Mouse (Mus musculus): ENCODE measurements around the gene Psmd11.
"Not testable (repeated sequence)": the region's sequence is repeated elsewhere in the genome, so short reads cannot be mapped to it uniquely, and the experiment has no call there.

The Psmd11 gene

GRCm38 (mm10) chr11:80428381-80429008, at the start of gene Psmd11:
Gene Psmd11 (plus strand): TSS chr11:80428615.
- DNase-seq: peak; percentile 97

GRCm38 (mm10) chr11:80379184-80379583, 49.2 kb upstream of the Psmd11 start:
- not testable (repeated sequence) for DNase-seq

GRCm38 (mm10) chr11:80382626-80383018, 45.8 kb upstream of the Psmd11 start:
- DNase-seq: no peak

GRCm38 (mm10) chr11:80383019-80383625, 45.3 kb upstream of the Psmd11 start, which contains the start of gene Zfp207:
Gene Zfp207 (plus strand): TSS chr11:80383279.
- peak; percentile 99 for DNase-seq

- no peak for DNase-seq
Measured at GRCm38 (mm10) chr11:80383626-80384046, 44.8 kb upstream of the Psmd11 start.

- DNase-seq: no peak
Measured at GRCm38 (mm10) chr11:80384461-80384860, 44.0 kb upstream of the Psmd11 start.

GRCm38 (mm10) chr11:80385055-80385454, 43.4 kb upstream of the Psmd11 start:
- DNase-seq: no peak

GRCm38 (mm10) chr11:80386790-80387189, 41.6 kb upstream of the Psmd11 start:
- no peak for DNase-seq

- no peak for DNase-seq
Measured at GRCm38 (mm10) chr11:80389885-80390284, 38.5 kb upstream of the Psmd11 start.

GRCm38 (mm10) chr11:80391407-80392120, 36.9 kb upstream of the Psmd11 start:
- DNase-seq: no peak

- no peak for DNase-seq
Measured at GRCm38 (mm10) chr11:80395930-80396329, 32.5 kb upstream of the Psmd11 start.

GRCm38 (mm10) chr11:80396617-80397016, 31.8 kb upstream of the Psmd11 start:
- no peak for DNase-seq

GRCm38 (mm10) chr11:80407878-80408277, 20.5 kb upstream of the Psmd11 start:
- not testable (repeated sequence) for DNase-seq

- DNase-seq: no peak
Measured at GRCm38 (mm10) chr11:80410377-80410776, 18.0 kb upstream of the Psmd11 start.

GRCm38 (mm10) chr11:80417085-80417484, 11.3 kb upstream of the Psmd11 start:
- DNase-seq: no peak

GRCm38 (mm10) chr11:80419743-80420142, 8.7 kb upstream of the Psmd11 start:
- no peak for DNase-seq

- no peak for DNase-seq
Measured at GRCm38 (mm10) chr11:80420202-80420984, 8.0 kb upstream of the Psmd11 start.

- DNase-seq: no peak
Measured at GRCm38 (mm10) chr11:80421421-80422047, 6.9 kb upstream of the Psmd11 start.

- no peak for DNase-seq
Measured at GRCm38 (mm10) chr11:80424691-80425090, 3.7 kb upstream of the Psmd11 start.

- no peak for DNase-seq
Measured at GRCm38 (mm10) chr11:80425247-80425778, 3.1 kb upstream of the Psmd11 start.

- not testable (repeated sequence) for DNase-seq
Measured at GRCm38 (mm10) chr11:80426029-80426813, 2.2 kb upstream of the Psmd11 start.

All from kidney, postnatal 14 days (tissue).